Mouse (Mus musculus) forebrain, embryonic 11.5 days (tissue): ENCODE measurements around the gene Ccer2. TPM values are rescaled to one million over a fixed set of nuclear protein-coding genes. Genes with fewer than 3 reads are reported as not detected.

Experiments used
- ATAC-seq: fragments of 200-750 bp; cut with Nextera tagmentation; replicated peaks from 2 replicates; pipeline ENCODE4 v1.8.0; 2017; ENCODE audit warnings: moderate TSS enrichment; ENCODE audit not compliant: low FRiP score
- DNase-seq: peaks from one replicate; pipeline ENCODE4 v3.0.0-alpha.2; 2017; ENCODE audit warnings: low spot score
- H3K27ac ChIP-seq: fragments of 300-500 bp; sonication (generic); 2 replicates; pipeline ENCODE4 v1.5.1; 2014; ENCODE audit warnings: low read depth, low read length
- H3K27me3 ChIP-seq: fragments of 300-500 bp; sonication (generic); 2 replicates; pipeline ENCODE4 v1.6.1; 2014; ENCODE audit warnings: mild to moderate bottlenecking, low read length, mixed read lengths; ENCODE audit not compliant: control insufficient read depth, insufficient read depth
- H3K36me3 ChIP-seq: fragments of 300-500 bp; sonication (generic); 2 replicates; pipeline ENCODE4 v1.6.1; 2014; ENCODE audit warnings: mild to moderate bottlenecking, low read length, moderate library complexity, mixed read lengths; ENCODE audit not compliant: control insufficient read depth, insufficient read depth
- H3K4me1 ChIP-seq: fragments of 300-500 bp; sonication (generic); replicated peaks from 2 replicates; pipeline ENCODE4 v1.6.1; 2014; ENCODE audit warnings: low read length, mixed read lengths; ENCODE audit not compliant: control insufficient read depth, insufficient read depth
- H3K4me2 ChIP-seq: fragments of 300-500 bp; sonication (generic); 2 replicates; pipeline ENCODE4 v1.6.1; 2014; ENCODE audit warnings: low read depth, mild to moderate bottlenecking, low read length, moderate library complexity, mixed read lengths; ENCODE audit not compliant: severe bottlenecking
- H3K4me3 ChIP-seq: fragments of 300-500 bp; sonication (generic); 2 replicates; pipeline ENCODE4 v1.5.1; 2014; ENCODE audit warnings: low read depth, low read length
- H3K9ac ChIP-seq: fragments of 300-500 bp; sonication (generic); 2 replicates; pipeline ENCODE4 v1.6.1; 2014; ENCODE audit warnings: low read length
- H3K9me3 ChIP-seq: fragments of 300-500 bp; sonication (generic); 2 replicates; pipeline ENCODE4 v1.6.1; 2016; ENCODE audit warnings: low read length, mixed read lengths; ENCODE audit not compliant: control insufficient read depth
- WGBS: fragments of 180-500 bp; shearing (Covaris S2); extraction: QIAGEN DNeasy Blood & Tissue Kit; methylation state at CpG from one replicate; pipeline ENCODE4 v1.1.7; 2014; 5-methylcytosine and 5-hydroxymethylcytosine counted together
- polyA plus RNA-seq: library from polyadenylated mRNA; unstranded; fragments of >200 nt; fragmentation: Nextera tagmentation; extraction: Ambion mirVana; gene quantifications from 2 replicates; pipeline ENCODE4 v1.2.1, GENCODE M21; 2014

Gene Ccer2
- polyA plus RNA-seq, 1 experiment from 2014 or later = not detected

DNA sequence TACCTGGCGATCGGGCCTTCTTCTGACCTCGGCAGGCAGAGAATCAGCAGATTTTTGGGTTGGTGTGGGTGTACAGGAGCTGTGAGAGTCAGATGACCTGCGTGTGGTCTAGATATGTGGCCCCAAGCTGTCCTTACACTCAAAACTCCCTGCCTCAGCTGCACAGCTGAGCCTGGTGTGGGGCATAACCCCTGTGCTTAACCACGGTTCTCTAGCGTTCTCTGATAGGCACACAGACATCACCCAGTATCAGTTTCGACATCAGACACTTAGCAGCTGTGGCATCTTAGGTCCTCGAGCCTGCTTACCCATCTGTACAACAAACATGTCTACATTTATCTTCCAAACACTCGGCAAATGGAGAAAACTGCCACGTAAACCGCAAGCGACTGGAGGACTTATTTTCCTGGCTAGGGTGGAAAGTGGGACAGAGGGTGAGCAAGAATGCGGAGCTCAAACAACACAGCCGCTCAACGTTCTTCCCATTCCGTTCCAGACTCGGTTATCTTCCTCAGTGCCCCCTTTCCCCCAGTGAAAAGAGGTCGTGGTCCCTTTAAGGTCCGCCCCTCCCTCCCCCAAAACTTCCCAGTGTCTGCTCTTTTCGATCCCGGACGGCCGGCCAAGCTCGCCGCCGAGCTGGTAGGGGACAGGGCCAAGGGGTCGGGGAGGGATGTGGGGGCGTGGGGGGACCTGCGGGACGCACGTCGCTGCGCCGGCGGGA is 52.4 kb downstream of the Ccer2 start, which contains the start of gene Hnrnpl:
Gene Hnrnpl, plus strand, starts transcription at position 321 of the 721 bp plus-strand sequence.
- DNase-seq (no peak), ATAC-seq (peak; percentile 4; the same call in 1 of the 2 replicates)
- peaks cover 2% of the 10 kb centered on the region for H3K36me3 ChIP-seq
- H3K4me2 ChIP-seq = peak within 1 kb of the TSS; percentile 97
- H3K4me1 ChIP-seq = peaks cover 19% of the 10 kb centered on the region; the same call in 1 of the 2 replicates
- WGBS = 5% methylated on average over 35 of the region's 35 CpGs
- no peaks in the 10 kb centered on the region for H3K27me3 ChIP-seq
- peak within 1 kb of the TSS; percentile 88 for H3K9ac ChIP-seq
- peak within 1 kb of the TSS; percentile 92 for H3K4me3 ChIP-seq
- H3K27ac ChIP-seq = peak within 1 kb of the TSS; percentile 98
- H3K9me3 ChIP-seq = no peaks in the 10 kb centered on the region

Other genes with a start within 250 kb of the Ccer2 start
- not detected in 2 replicates for gene Ifnl2, start 245.7 kb upstream of the Ccer2 start, polyA plus RNA-seq
- not detected in 2 replicates for gene Ifnl3, start 233.3 kb upstream of the Ccer2 start, polyA plus RNA-seq
- not detected in 2 replicates for gene Sycn, start 215.3 kb upstream of the Ccer2 start, polyA plus RNA-seq
- gene Nccrp1, start 208.9 kb upstream of the Ccer2 start, polyA plus RNA-seq = not detected in 2 replicates
- 40.7 and 41.1 TPM in 2 replicates for gene Samd4b, start 158.0 kb upstream of the Ccer2 start, polyA plus RNA-seq
- 50.7 and 56.2 TPM in 2 replicates for gene Pak4, start 158.0 kb upstream of the Ccer2 start, polyA plus RNA-seq
- not detected in 2 replicates for gene Acp7, start 124.8 kb upstream of the Ccer2 start, polyA plus RNA-seq
- gene Fbxo27, start 63.3 kb upstream of the Ccer2 start, polyA plus RNA-seq = 4.3 and 6.7 TPM in 2 replicates
- gene Fbxo17, start 39.4 kb upstream of the Ccer2 start, polyA plus RNA-seq = 8.3 and 9.9 TPM in 2 replicates
- 116 and 131 TPM in 2 replicates for gene Mrps12, start 14.4 kb upstream of the Ccer2 start, polyA plus RNA-seq
- gene Sars2, start 14.2 kb upstream of the Ccer2 start, polyA plus RNA-seq = 35.6 and 37.8 TPM in 2 replicates
- 63.5 and 70.2 TPM in 2 replicates for gene Sirt2, start 10.6 kb downstream of the Ccer2 start, polyA plus RNA-seq
- 45.6 and 49.9 TPM in 2 replicates for gene Nfkbib, start 11.3 kb downstream of the Ccer2 start, polyA plus RNA-seq
- 2.1 and 2.4 TPM in 2 replicates for gene Rinl, start 32.8 kb downstream of the Ccer2 start, polyA plus RNA-seq
- 338 and 382 TPM in 2 replicates for gene Hnrnpl, start 52.4 kb downstream of the Ccer2 start, polyA plus RNA-seq
- gene Ech1, start 69.0 kb downstream of the Ccer2 start, polyA plus RNA-seq = 70.6 and 74.0 TPM in 2 replicates
- 1.1 and 1.7 TPM in 2 replicates for gene Lgals4, start 77.7 kb downstream of the Ccer2 start, polyA plus RNA-seq
- 0.52 and 0.88 TPM in 2 replicates for gene Lgals7, start 107.7 kb downstream of the Ccer2 start, polyA plus RNA-seq
- gene Capn12, start 125.2 kb downstream of the Ccer2 start, polyA plus RNA-seq = 0.60 and 0.69 TPM in 2 replicates
- gene Actn4, start 206.2 kb downstream of the Ccer2 start, polyA plus RNA-seq = 182 and 199 TPM in 2 replicates
- gene Eif3k, start 225.7 kb downstream of the Ccer2 start, polyA plus RNA-seq = 341 and 343 TPM in 2 replicates
- 5.9 and 6.4 TPM in 2 replicates for gene Map4k1, start 225.9 kb downstream of the Ccer2 start, polyA plus RNA-seq